Mouse (Mus musculus) cortical plate, adult 2 months (tissue): Measurements from ENCODE around the gene Ppy.

ENCODE experiments used
- CTCF ChIP-seq: fragments of 200-500 bp; IDR thresholded peaks from 2 replicates; pipeline ENCODE4 v1.5.1; 2011; ENCODE audit warnings: mild to moderate bottlenecking, control low read depth, low read length; ENCODE audit not compliant: insufficient read depth; ENCODE audit errors: extremely low read depth
- POLR2A ChIP-seq: fragments of 200-500 bp; IDR thresholded peaks from 2 replicates; pipeline ENCODE4 v1.6.1; 2011; ENCODE audit warnings: mild to moderate bottlenecking, low read length, control low read depth; ENCODE audit not compliant: insufficient read depth; ENCODE audit errors: extremely low read depth

GRCm38 (mm10) chr11:102051541-102051940 is 49.6 kb downstream of the Ppy start:
- TF ChIP-seq CTCF (no peak), POLR2A (no peak)
